Mouse (Mus musculus) embryonic facial prominence, embryonic 14.5 days (tissue): ENCODE results near the gene Chrnb2. TPM values are rescaled to one million over a fixed set of nuclear protein-coding genes. Genes with fewer than 3 reads are reported as not detected.

Source experiments
- ATAC-seq: fragments of 200-750 bp; cut with Nextera tagmentation; 2 replicates; pipeline ENCODE4 v1.8.0; 2017; ENCODE audit warnings: low read depth, moderate number of reproducible peaks, moderate TSS enrichment
- DNase-seq: peaks from one replicate; pipeline ENCODE4 v3.0.0-alpha.2; 2015; ENCODE audit warnings: low spot score
- H3K27ac ChIP-seq: fragments of 300-500 bp; sonication (generic); replicated peaks from 2 replicates; pipeline ENCODE4 v1.5.1; 2014; ENCODE audit warnings: low read depth, mild to moderate bottlenecking, low read length, moderate library complexity
- H3K27me3 ChIP-seq: fragments of 300-500 bp; sonication (generic); replicated peaks from 2 replicates; pipeline ENCODE4 v1.6.1; 2014; ENCODE audit warnings: low read length; ENCODE audit not compliant: control insufficient read depth, insufficient read depth
- H3K36me3 ChIP-seq: fragments of 300-500 bp; sonication (generic); 2 replicates; pipeline ENCODE4 v1.6.1; 2014; ENCODE audit warnings: low read length, mixed read lengths; ENCODE audit not compliant: control insufficient read depth, insufficient read depth
- H3K4me1 ChIP-seq: fragments of 300-500 bp; sonication (generic); 2 replicates; pipeline ENCODE4 v1.6.1; 2014; ENCODE audit warnings: antibody characterized with exemption, low read length; ENCODE audit not compliant: control insufficient read depth, insufficient read depth
- H3K4me2 ChIP-seq: fragments of 300-500 bp; sonication (generic); 2 replicates; pipeline ENCODE4 v1.6.1; 2014; ENCODE audit warnings: low read depth, mild to moderate bottlenecking, low read length, moderate library complexity, mixed read lengths
- H3K4me3 ChIP-seq: fragments of 300-500 bp; sonication (generic); 2 replicates; pipeline ENCODE4 v1.5.1; 2014; ENCODE audit warnings: low read depth, mild to moderate bottlenecking, low read length
- H3K9ac ChIP-seq: fragments of 300-500 bp; sonication (generic); 2 replicates; pipeline ENCODE4 v1.6.1; 2014; ENCODE audit warnings: low read depth, mild to moderate bottlenecking, low read length, moderate library complexity, mixed read lengths
- H3K9me3 ChIP-seq: fragments of 300-500 bp; sonication (generic); 2 replicates; pipeline ENCODE4 v1.6.1; 2016; ENCODE audit warnings: low read length; ENCODE audit not compliant: control insufficient read depth
- WGBS: fragments of 180-500 bp; shearing (Covaris S2); extraction: QIAGEN DNeasy Blood & Tissue Kit; methylation state at CpG from one replicate; pipeline ENCODE4 v1.1.7; 2014; 5-methylcytosine and 5-hydroxymethylcytosine counted together
- polyA plus RNA-seq: library from polyadenylated mRNA; unstranded; fragments of >200 nt; fragmentation: Nextera tagmentation; extraction: Ambion mirVana; gene quantifications from 2 replicates; pipeline ENCODE4 v1.2.1, GENCODE M21; 2014

Chrnb2 gene
- polyA plus RNA-seq, 1 experiment from 2014 or later, result 1.8 TPM

- WGBS, result under 1% methylated on average over 41 of the region's 90 CpGs
- Histone ChIP-seq H3K27me3 (no peaks in the 10 kb centered on the region), H3K27ac (peak within 1 kb of the TSS; percentile 95), H3K9me3 (no peaks in the 10 kb centered on the region), H3K4me1 (peaks cover 19% of the 10 kb centered on the region), H3K4me2 (peak within 1 kb of the TSS; percentile 83), H3K9ac (peak within 1 kb of the TSS; percentile 99), H3K4me3 (peak within 1 kb of the TSS; percentile 98), H3K36me3 (peaks cover 27% of the 10 kb centered on the region)
- DNase-seq (peak; percentile 98), ATAC-seq (peak; percentile 94)
These were observed 8.7 kb upstream of the Chrnb2 start, which contains the start of gene Ube2q1 for GRCm38 (mm10) chr3:89772968-89773709. Gene Ube2q1 (plus strand): TSS chr3:89773616.

GRCm38 (mm10) chr3:89772588-89772967, 8.1 kb upstream of the Chrnb2 start:
- WGBS, result 0% methylated on average over 17 of the region's 17 CpGs
- peak overlapping the region; percentile 83 for H3K4me2 ChIP-seq
- H3K9ac ChIP-seq, result peak overlapping the region; percentile 99
- H3K4me3 ChIP-seq, result peak overlapping the region; percentile 98
- H3K9me3 ChIP-seq, result no peaks in the 10 kb centered on the region
- ATAC-seq (peak; percentile 77), DNase-seq (peak; percentile 86)
- H3K27me3 ChIP-seq, result no peaks in the 10 kb centered on the region
- peak overlapping the region; percentile 95 for H3K27ac ChIP-seq
- peaks cover 22% of the 10 kb centered on the region for H3K36me3 ChIP-seq
- H3K4me1 ChIP-seq, result peaks cover 19% of the 10 kb centered on the region

GRCm38 (mm10) chr3:89770425-89771002, 6.1 kb upstream of the Chrnb2 start:
- Histone ChIP-seq H3K27me3 (no peaks in the 10 kb centered on the region), H3K4me2 (no peak overlapping the region), H3K4me1 (peaks cover 14% of the 10 kb centered on the region), H3K9ac (no peak overlapping the region), H3K9me3 (no peaks in the 10 kb centered on the region), H3K36me3 (0 out of 2 replicates have a peak, but pooled peaks cover 1% of the 10 kb centered on the region), H3K27ac (no peak overlapping the region), H3K4me3 (no peak overlapping the region)
- 46% methylated on average over 2 of the region's 2 CpGs for WGBS
- DNase-seq (no peak), ATAC-seq (no peak)

DNA sequence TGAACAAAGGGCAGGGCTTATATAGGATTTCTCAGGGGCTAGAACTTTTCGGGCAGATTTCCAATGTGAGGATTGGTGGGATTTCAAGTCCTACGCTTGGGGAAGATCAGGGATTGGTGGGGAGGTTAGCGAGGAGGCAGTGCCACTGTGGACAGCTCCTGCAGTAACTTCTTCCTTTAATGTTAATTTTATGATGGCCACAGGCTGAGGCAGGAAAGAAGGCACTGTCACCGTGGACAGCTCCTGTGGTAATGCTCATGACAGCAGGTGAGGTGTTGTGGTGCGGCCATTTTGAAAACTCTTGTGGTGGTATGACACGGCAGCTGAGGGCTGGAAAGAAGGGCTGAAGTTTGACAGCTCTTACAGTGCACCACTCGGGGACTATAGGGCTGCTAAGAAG, 5.2 kb upstream of the Chrnb2 start:
- ATAC-seq (no peak), DNase-seq (no peak)
- Histone ChIP-seq H3K9ac (no peak overlapping the region), H3K9me3 (no peaks in the 10 kb centered on the region), H3K4me3 (no peak overlapping the region), H3K4me2 (no peak overlapping the region), H3K36me3 (no peaks in the 10 kb centered on the region), H3K27me3 (0 out of 2 replicates have a peak, but pooled peaks cover under 1% of the 10 kb centered on the region), H3K27ac (no peak overlapping the region), H3K4me1 (peaks cover 4% of the 10 kb centered on the region)
- WGBS, result 71% methylated on average over 7 of the region's 7 CpGs

GRCm38 (mm10) chr3:89759786-89760185, 4.6 kb downstream of the Chrnb2 start:
- no peak overlapping the region for H3K4me3 ChIP-seq
- 86% methylated on average over 2 of the region's 3 CpGs for WGBS
- 0 out of 2 replicates have a peak, but pooled peaks cover 3% of the 10 kb centered on the region for H3K27me3 ChIP-seq
- no peak overlapping the region for H3K27ac ChIP-seq
- H3K9me3 ChIP-seq, result no peaks in the 10 kb centered on the region
- no peaks in the 10 kb centered on the region for H3K36me3 ChIP-seq
- no peak for DNase-seq
- H3K9ac ChIP-seq, result no peak overlapping the region
- H3K4me1 ChIP-seq, result no peaks in the 10 kb centered on the region
- no peak overlapping the region for H3K4me2 ChIP-seq
- ATAC-seq, result no peak

DNA sequence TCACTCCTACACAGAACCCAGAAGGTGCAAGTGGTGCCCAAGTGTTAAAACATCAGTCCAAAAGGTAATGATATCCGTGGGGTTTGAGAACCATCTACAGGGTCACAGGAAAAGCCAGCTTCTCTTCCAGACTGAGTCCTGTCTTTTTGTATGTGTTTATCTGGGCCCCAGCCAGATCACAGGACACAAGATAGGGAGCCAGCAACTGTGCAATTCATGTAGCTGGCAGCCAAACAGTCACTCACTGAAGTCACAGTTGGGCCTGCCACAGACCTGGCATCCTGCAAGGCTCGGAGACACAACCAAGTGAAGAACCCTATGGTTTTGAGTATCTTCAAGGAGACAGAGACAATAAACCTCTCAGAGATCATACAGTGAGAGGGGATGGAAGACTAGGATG, 6.6 kb downstream of the Chrnb2 start:
- Histone ChIP-seq H3K9ac (no peak overlapping the region), H3K27me3 (no peaks in the 10 kb centered on the region), H3K4me3 (no peak overlapping the region), H3K36me3 (no peaks in the 10 kb centered on the region), H3K27ac (no peak overlapping the region), H3K9me3 (no peaks in the 10 kb centered on the region), H3K4me2 (no peak overlapping the region), H3K4me1 (no peaks in the 10 kb centered on the region)
- WGBS, result 85% methylated on average over 2 of the region's 2 CpGs
- DNase-seq (no peak), ATAC-seq (no peak)

- Histone ChIP-seq H3K27me3 (no peaks in the 10 kb centered on the region), H3K4me2 (no peak overlapping the region), H3K4me3 (no peak overlapping the region), H3K4me1 (no peaks in the 10 kb centered on the region), H3K36me3 (peaks cover 16% of the 10 kb centered on the region), H3K9me3 (no peaks in the 10 kb centered on the region), H3K9ac (no peak overlapping the region), H3K27ac (no peak overlapping the region)
- no peak for DNase-seq
- 84% methylated on average over 6 of the region's 6 CpGs for WGBS
- ATAC-seq, result no peak
These were observed 9.1 kb downstream of the Chrnb2 start for GRCm38 (mm10) chr3:89755283-89755682.

GRCm38 (mm10) chr3:89752307-89752706, 12.1 kb downstream of the Chrnb2 start:
- no peaks in the 10 kb centered on the region for H3K4me1 ChIP-seq
- H3K4me2 ChIP-seq, result no peak overlapping the region
- 29% methylated on average over 1 of the region's 1 CpGs for WGBS
- H3K9me3 ChIP-seq, result no peaks in the 10 kb centered on the region
- H3K9ac ChIP-seq, result no peak overlapping the region
- H3K27ac ChIP-seq, result no peak overlapping the region
- peaks cover 42% of the 10 kb centered on the region for H3K36me3 ChIP-seq
- no peaks in the 10 kb centered on the region for H3K27me3 ChIP-seq
- DNase-seq (no peak), ATAC-seq (no peak)
- H3K4me3 ChIP-seq, result no peak overlapping the region
